Mouse (Mus musculus) common myeloid progenitor, adult 5-6 weeks (primary cell): ENCODE results near the gene Nrd1. TPM values are rescaled to one million over a fixed set of nuclear protein-coding genes. Genes with fewer than 3 reads are reported as not detected.

Source experiments
- ATAC-seq: replicated peaks from 2 replicates; pipeline ENCODE4 v1.8.0; 2016; ENCODE audit warnings: low read depth, mild to moderate bottlenecking, moderate TSS enrichment, inconsistent platforms; ENCODE audit not compliant: poor library complexity, severe bottlenecking
- total RNA-seq: library from RNA; stranded (forward); fragments of 200-1000, 187-1606 nt; gene quantifications from 2 replicates; pipeline ENCODE4 v1.2.3, GENCODE M21; 2017

Nrd1 gene
- total RNA-seq = 80.3 and 138 TPM in 2 replicates

DNA sequence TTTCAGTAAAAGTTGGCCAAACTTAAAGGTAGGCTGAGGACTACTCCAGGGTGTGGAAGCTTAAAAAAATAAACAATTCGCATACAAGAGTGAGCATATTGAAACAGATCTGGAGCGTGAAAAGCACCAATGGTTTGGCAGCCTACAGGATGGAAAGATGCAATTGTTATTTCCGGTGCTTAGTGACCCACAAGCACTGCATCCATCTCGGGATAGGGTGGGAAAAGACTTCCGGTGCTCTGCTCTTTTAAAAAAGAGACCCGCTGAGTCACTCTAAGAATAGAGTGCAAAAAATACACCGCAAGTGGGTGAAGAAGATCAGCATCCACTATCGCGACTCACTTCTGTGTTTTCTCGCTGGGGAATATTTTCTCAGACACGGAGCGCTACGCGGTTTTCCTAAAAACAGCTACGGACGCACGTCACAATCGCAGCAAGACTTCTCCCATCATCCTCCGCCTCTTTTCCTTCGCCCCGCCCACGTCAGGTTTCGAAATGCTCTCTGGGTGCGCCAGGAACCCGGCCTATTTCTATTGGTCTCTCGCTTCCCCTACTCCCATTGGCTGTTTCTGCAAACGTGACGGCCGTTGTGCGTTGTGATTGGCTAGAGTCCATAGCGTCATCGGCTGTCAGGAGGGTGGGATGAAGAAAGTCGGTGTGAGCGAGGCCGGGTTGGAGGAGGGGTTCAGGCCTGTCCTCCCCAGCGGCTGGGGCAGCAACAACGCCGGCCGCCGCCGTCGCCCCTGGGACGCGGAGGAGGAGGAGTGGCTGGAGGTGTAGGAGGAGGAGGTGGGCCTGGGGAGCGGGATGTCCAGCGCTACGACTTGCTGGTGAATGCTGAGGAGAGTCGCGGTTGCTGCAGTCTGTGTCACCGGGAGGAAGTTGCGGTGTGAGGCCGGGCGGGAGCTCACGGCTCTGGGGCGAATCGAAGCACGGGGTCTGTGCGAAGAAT lies at the start of gene Nrd1:
TSS of gene Nrd1 (plus strand) at position 657 of the 952 bp plus-strand sequence.
- ATAC-seq = peak; percentile 97

DNA sequence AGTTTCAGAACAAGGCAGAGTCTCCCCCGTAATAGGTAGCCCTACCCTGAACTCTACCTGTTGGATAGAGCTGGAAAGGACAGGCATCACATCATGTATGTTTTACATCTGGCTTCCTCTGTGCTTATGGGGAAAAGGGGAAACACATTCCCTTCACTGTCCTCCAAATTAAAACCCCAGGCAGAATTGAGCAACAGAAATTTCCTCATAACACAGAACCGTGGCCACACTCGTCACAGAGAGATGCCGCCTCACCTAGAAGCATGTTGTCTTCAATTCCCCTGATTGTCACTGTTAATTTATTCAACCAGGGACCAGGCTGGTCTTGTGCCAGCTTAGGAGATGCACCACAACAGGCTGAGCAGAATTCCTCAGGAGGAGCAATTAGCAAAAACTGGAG lies 48.8 kb upstream of the Nrd1 start:
- ATAC-seq = no peak

DNA sequence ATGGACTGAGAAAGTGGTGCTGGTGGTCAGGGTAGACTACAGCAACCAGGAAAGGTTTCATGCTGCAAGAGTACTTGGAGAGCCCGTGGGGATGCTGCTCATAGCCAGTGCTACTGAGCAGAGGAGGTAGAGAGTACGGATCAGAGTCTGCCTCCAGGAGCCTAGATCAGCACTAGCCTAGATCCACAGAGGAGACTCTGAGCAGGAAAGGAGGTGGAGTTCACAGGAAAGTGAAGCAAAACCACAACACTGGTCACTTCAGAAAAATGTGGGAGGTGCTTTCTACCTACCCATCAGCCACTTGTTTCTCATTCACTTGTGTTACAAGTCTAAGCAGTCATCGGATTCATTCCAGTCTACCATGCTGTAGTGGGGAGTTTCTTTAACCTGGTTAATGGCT lies 40.8 kb upstream of the Nrd1 start:
- no peak for ATAC-seq

DNA sequence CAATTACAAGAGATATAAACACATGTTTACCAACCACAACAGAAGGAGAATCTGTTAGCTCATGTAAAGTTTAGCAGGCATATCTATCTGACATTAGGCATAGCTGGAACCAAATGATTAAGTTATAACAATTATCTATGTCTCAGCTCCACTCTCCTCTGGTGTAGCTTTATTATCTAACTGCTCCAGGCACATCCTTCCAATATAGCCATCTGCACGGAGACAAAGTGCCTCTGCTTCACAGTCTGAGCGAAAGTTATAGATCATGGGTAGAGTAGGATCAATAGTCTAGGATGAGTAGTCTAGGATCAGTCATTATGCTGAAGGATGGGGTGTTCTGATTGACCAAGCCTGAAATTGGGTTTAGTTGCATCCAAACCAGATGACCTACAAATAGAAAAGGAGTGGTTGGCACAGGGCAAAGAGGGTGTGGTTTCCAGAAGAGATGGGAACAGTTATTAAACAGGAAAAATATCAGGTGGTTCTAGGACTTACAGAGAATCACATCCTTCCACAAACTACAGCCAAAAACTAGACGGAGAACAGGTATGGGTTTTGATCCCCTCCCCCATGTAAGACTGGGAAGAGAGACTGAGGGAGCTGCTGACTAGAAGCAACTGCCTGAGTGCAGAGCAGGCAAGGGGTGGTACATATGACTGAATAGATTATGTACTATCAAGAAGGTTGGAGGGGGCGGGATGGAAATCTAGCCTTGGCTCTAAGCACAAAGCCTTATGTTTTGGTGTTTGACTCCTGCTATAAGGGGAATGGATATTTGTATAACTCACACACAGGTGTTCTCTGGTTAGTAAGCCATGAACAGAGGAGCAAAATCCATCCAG lies 39.6 kb upstream of the Nrd1 start:
- peak; percentile 50; the same call in 1 of the 2 replicates for ATAC-seq

DNA sequence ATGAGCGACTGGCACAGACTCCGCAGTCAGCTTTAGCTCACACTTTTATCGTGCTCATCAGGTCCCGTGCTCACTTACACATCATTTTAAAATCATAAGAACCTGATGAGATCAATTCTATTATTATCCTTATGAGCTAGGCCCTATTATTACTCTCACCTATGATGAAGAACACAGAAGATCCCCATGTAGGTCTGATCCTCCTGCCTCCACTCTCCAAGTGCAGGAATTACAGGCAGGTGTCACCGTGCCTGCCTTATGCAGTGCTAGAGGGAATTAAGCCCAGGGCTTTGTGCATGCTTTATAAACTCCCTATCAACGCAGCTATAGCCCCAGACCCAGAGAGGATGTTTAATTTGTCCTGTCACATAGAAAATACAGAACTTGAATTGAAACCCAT lies 37.4 kb upstream of the Nrd1 start:
- no peak for ATAC-seq

DNA sequence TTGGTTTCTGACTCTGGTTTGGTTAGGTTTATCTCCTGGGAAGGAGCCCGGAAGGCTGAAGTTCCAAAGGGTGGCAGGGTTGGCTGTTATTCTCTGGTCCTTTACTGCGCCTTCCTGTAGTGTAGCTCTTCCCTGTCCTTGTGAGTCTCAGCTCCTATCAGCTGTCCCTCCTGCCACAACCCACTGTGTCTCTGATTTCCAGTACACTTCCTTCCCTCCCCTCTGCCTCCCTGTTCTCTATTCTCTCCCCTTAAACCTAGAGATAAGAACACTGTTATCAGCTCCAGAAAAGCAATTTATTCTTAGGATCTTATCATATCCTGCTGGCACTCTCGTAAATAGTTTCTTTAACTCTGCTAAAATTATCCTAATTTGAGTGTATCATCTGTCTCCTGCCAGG lies 30.9 kb upstream of the Nrd1 start:
- no peak for ATAC-seq

DNA sequence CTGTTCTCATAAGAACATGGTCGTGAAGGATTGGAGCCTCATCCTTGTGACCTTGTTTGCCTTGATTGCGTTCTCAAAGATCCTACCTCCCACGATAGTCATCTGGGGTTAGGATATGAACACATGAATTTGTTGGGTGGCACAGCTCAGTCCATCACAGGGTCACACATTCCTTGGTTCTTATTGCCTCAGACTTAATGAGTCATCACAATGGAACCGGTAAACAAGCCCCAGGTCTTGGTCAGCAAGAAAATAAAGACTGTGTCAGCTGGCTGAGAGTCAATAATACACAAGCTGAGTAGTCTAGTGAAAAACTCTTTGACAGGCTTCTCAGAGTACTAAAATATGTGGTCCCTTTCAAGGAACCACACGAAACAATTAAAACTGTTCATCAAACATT lies 29.4 kb upstream of the Nrd1 start:
- ATAC-seq = no peak

DNA sequence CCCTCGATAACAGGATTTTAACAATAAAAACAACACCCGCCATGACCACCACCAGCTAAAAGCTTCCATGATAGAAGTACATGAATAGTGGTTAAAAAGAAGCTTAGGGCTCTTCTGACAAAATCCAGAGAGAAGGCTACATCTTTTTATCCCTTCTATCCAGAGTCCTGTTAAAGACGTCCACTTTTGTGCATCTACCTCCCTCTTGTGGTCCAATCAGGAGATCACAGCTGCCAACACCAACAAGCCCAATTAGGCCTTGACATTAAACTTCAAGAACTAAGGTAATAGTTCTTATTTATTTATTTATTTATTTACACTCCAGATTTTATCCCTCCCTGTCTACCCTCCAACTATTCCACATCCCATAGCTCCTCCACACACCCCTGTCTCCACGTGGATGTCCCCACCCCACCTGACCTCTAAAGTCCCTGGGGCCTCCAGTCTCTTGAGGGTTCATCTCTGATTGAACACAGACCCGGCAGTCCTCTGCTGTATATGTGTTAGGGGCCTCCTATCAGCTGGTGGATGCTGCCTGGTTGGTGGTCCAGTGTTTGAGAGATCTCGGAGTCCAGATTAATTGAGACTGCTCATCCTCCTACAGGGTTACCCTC lies 23.9 kb upstream of the Nrd1 start:
- ATAC-seq = peak; percentile 82

DNA sequence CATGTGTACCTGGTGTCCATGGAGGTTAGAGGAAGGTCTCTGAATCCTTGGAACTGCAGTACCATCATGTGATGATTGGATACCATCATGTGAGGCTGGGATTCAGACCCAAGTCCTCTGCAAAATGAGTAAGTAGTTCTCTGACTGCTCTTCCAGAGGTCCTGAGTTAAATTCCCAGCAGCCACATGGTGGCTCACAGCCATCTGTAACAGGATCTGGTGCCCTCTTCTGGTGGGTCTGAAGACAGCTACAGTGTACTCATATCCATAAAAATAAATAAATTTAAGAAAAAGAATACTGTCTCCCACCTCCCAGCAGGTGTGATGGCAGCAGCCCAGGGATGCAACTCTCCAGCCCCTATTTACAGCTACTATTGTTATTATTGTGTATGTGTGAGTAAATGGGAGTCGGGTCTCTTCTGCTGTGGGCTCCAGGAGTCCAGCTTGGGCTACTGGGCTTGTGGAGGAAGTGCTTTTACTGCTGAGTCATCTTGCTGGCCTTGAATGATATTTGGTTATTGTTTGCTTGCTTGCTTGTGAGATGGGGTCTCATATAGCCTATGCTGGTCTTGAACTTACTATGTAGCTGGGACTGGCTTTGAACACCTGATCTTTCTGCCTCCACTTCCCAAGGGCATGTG lies 13.5 kb upstream of the Nrd1 start:
- 0 out of 2 replicates have a peak, but pooled peaks have one; percentile 39 for ATAC-seq

DNA sequence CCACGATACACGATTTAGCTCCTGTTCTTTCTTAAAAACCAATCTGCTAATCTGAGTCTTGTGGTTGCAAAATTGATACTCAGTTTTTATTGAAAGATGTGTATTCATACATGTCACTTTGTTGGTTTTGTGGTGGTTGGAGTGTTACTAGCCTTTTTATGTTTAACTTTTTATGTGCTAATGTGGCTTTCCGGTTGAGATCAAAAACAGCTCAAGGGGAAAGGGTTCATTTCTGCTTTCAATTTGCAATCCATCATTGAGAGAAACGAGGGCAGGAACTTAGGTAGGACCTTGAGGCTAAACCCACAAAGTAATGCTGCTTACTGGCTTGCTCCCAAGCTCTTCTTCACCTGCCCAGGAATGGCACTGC lies 13.0 kb upstream of the Nrd1 start:
- ATAC-seq = 0 out of 2 replicates have a peak, but pooled peaks have one; percentile 11

DNA sequence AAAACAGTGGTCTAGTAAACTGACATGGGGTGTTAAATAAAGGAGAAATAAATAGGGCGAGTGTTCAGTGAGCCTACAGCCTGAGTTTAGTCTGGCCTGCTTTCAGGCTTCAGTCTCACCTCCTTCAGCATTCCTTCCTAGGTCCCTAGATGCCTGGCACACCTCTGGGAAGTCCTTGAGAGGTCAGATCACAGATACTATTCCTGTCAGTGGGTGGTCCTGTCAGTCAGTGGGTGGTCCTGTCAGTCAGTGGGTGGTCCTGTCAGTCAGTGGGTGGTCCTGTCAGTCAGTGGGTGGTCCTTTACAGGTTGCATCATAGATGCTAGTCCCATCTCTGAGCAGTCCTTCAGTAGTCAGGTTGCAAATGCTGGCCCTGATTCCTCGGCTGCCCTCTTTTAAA lies 11.0 kb upstream of the Nrd1 start:
- no peak for ATAC-seq

DNA sequence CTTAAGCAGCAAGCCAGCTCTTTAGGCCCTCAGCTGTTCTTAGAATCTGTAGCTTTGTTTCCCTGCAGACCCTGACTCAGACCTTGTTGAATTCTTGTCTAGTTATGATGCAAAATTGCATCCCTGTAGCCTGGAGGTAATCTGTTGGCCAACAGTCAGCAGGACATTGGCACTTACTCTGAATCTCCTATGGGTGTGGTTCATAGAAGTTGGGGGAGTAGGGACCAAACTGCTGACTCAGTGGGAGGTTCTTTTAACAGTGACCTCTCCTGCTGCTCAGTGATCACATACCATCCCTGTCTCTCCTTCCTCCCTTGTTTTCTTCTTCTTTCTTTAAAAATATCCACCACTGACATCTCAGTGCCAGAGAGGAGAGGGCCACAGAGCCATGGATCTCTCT lies 10.4 kb upstream of the Nrd1 start:
- ATAC-seq = no peak

DNA sequence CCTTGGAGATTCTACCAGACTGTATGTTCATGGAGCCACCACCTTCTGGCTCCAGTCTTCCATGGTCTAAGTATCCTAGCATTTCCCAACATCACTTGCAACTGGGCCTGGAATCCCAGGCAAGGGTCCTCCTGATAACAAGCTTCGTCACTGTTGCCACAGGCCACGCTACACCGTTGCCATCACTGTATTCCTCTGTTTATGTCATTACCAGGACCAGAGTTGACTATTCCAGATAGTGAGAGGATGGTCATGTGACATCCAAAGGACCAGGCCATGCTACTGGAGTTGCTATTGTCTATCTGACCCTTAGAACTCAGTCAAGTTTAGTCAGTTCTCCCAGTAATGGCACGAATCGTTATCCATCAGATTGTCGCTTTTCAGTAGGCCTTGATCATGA lies 9.9 kb upstream of the Nrd1 start:
- no peak for ATAC-seq

DNA sequence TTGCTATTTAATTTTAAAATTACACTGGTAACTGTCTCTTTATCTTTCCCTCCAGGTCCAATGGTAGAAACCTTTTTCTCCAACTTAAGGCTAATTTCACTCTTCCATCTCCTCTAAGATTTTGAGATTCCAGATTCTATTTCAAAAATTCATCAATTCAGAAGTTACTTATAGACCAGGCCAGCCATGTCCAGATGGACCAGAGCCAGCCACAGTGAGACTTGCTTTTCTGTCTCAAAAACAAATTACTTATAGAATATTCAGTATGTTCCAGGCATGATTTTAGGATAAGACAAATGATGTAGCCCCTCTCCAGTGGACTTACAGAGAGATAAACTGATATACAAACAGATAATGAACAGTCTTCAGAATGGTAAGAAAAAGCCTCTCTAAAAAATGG lies 8.6 kb upstream of the Nrd1 start:
- no peak for ATAC-seq

DNA sequence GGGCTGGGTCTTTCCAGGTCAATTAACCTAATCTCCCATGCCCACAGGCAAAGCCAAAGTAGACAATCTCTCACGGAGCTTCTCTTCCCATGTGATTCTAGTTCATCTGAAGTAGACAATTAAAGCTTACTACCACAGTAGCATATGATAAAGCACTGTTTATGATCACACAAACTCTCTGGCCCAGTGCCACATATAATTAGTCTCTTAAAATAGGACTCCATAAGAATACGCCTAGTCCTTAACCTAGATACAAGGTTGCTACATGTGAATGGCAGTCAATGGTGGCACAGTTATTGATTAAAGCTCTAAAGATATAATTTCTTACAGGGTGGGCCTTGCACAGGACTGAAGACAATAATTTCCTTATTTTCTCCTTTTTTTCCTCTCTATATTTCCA lies 7.5 kb upstream of the Nrd1 start:
- ATAC-seq = no peak

DNA sequence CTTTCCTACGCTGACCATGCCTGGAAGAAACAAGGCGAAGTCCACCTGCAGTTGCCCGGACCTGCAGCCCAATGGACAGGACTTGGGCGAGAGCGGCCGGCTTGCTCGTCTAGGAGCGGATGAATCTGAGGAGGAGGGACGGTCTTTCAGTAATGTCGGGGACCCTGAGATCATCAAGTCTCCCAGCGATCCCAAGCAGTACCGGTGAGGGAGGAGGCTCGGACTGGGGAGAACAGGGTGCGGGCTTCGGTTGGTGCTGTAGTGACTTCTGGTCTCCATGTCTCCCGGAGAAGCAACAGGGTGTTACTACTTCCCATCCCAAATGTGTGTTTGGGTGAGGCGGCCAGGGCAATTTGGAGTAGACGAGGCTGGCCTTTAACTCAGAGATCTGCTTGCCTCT lies 506 bp downstream of the Nrd1 start:
- ATAC-seq = peak; percentile 10; the same call in 1 of the 2 replicates

DNA sequence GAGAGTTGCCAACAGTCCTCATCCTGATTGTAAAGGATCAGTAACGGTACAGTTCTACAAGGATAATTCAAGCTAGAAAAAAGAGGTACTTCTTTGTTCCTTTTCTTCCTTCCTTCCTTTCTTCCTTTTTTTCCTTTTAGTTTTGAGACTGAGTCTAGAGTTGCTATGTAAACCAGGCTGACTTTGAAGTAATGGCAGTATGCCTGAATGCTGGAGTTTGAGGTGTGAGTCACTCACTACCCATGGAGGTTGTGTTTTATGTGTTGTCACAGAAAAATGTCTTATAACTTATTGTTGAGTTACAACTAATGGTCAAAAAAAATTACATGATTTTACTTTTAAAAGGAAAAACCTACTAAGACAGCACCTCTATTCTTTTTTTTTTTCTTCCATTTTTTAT lies 7.6 kb downstream of the Nrd1 start:
- ATAC-seq = no peak

DNA sequence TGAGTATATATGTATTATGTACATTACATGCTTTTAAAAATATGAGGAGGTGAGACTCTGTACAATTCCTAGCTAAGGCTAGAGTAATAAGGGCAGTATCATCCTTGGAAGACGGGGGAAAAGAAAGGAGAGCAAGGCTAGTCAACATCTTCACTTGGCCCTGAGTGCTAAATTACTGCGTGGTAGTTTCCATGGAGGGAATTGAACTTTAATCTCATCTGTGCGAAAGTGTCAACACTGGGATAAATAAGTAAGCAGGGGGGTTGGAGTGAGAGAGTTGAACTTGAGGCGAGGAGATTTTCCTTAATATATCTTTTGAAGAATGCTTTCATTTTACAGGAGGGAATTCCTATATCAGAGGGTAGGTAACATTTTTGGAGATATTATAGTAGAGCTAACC lies 13.6 kb downstream of the Nrd1 start:
- ATAC-seq = no peak

DNA sequence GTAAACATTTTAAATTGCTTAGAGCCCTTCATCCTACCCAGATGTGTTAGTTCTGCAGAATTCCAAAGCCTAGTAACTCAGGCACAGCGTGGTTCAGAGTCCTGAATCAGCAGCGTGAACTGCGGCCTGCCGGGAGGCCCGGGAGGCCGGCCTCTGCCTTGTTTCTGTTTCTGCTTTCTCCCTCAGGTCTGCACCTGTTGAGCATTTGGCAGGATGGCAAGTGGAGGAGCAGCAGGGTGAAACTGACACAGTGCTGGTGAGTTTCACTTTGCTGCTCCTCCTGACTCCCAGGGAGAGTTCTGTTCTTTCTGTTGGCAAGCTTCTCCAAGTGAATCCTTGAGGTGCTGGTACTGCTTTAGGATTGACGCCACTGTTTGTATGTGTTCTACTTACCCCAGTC lies 17.0 kb downstream of the Nrd1 start:
- no peak for ATAC-seq

DNA sequence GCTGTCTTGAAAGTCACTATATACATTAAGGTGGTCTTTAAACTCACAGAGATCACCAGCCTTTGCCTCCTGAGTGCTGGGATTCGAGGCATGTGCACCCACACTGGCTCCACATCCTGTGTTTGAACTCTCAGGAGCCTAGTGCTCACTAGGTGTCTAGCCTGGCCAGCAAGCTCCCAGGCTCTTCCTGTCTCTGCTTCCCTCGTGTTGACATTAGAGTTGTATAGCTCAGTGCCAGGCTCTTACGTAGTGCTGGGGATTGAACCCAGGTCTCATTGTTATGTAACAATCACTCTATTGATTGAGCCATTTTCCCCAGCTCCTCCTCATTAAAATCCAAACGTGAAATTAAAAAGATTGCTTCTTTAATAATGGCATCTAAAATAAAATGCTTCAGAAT lies 18.8 kb downstream of the Nrd1 start:
- ATAC-seq = no peak
